Mouse (Mus musculus): Measurements from ENCODE around the gene Porcn. TPM values are rescaled to one million over a fixed set of nuclear protein-coding genes. Genes with fewer than 3 reads are reported as not detected.
A peak's percentile ranks its signal among the peaks of the same experiment; 100 is the strongest.

The Porcn gene
- polyA plus RNA-seq, 1 experiment: 7.6 TPM

DNA sequence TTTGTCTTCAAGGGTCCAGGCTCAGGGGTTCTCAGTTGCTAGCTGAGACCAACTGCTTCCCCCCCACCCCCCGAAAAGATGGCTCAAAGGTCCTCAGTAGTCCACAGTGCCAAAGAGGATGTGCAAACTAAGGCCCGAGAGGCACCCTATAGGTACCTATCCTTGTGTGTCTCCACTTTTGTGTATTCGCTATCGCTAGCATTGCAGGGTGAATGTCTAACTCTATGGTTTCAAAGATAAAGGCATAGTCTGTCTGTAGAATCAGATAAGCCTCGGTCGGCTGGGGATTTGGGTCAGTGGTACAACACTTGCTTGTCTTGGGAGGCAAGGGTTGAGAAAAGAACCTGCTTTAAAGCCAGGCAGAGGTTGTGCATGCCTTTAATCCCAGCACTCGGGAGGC lies 17.1 kb upstream of the Porcn start:
- no peaks in the 10 kb centered on the region for H3K79me3 ChIP-seq (ENCODE audit: low read depth)
- TF ChIP-seq CEBPB (IDR thresholded peaks at IDR 0.05; ENCODE audit: low read depth) (no peak), MYOG (IDR thresholded peaks at IDR 0.05; ENCODE audit: control insufficient read depth, extremely low read depth, insufficient read length) (no peak), MYOD1 (IDR thresholded peaks at IDR 0.05; ENCODE audit: control insufficient read depth, insufficient read length, low read depth) (no peak), CTCF (IDR thresholded peaks at IDR 0.05; ENCODE audit: control insufficient read depth, insufficient read depth, insufficient read length) (no peak), FOSL1 (IDR thresholded peaks at IDR 0.05; ENCODE audit: insufficient read depth, low read length, poor library complexity, severe bottlenecking) (no peak), MAX (IDR thresholded peaks at IDR 0.05) (no peak), USF1 (IDR thresholded peaks at IDR 0.05; ENCODE audit: low read depth) (no peak)
- no peaks in the 10 kb centered on the region for H3K36me3 ChIP-seq (ENCODE audit: control insufficient read depth, insufficient read depth)
- no peaks in the 10 kb centered on the region for H3K79me2 ChIP-seq (ENCODE audit: control insufficient read depth, insufficient read depth)
- H3K27me3 ChIP-seq (ENCODE audit: control insufficient read depth, insufficient read depth, insufficient read length): no peaks in the 10 kb centered on the region
- no peak overlapping the region for H3K4me3 ChIP-seq (ENCODE audit: insufficient read depth, poor library complexity, severe bottlenecking)
- H3ac ChIP-seq (ENCODE audit: control insufficient read depth, insufficient read length, low read depth): no peak overlapping the region

DNA sequence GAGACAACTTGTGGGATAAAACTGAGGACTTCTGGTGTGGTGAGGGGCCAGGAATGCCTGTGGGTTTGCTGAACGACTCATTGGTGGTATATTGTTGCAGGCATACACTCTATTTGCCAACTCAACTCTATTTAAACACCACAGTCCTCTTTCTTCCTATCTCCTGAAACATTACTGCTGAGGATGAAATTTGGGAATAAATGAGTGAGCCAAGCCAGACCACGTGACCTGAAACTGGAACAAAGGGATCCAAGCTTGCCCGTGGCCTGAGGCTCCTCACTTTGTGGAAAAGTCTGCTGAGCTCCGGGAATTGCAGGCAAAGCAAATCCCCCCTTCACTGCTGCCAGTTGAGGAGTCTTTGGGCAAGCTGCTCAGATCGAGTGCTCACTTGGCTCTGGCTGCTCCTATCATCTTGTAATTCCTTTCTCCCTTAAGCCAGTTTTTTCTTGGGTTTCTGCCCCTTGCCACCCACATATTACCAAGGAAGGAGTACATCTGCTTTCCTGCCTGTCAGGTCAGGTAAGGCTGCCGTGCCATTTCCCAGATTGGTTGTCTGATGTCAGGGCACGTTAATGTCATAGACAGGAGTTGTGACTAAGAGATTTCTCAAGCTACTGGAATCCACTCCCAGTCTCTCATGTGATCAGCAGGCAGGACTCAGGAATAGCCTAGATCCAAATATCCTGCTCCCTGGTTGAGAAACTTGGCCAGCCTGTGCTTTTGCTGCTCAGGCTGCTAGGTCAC lies 16.5 kb upstream of the Porcn start:
- no peaks in the 10 kb centered on the region for H3K36me3 ChIP-seq (ENCODE audit: control insufficient read depth, insufficient read depth)
- no peaks in the 10 kb centered on the region for H3K79me2 ChIP-seq (ENCODE audit: control insufficient read depth, insufficient read depth)
- peak; percentile 89 for TF ChIP-seq USF1 (IDR thresholded peaks at IDR 0.05; ENCODE audit: low read depth)
- TF ChIP-seq FOSL1 (IDR thresholded peaks at IDR 0.05; ENCODE audit: insufficient read depth, low read length, poor library complexity, severe bottlenecking): no peak
- TF ChIP-seq CTCF (IDR thresholded peaks at IDR 0.05; ENCODE audit: control insufficient read depth, insufficient read depth, insufficient read length): no peak
- no peak for TF ChIP-seq MYOD1 (IDR thresholded peaks at IDR 0.05; ENCODE audit: control insufficient read depth, insufficient read length, low read depth)
- no peak for TF ChIP-seq MAX (IDR thresholded peaks at IDR 0.05)
- no peak for TF ChIP-seq MYOG (IDR thresholded peaks at IDR 0.05; ENCODE audit: control insufficient read depth, extremely low read depth, insufficient read length)
- no peak for TF ChIP-seq CEBPB (IDR thresholded peaks at IDR 0.05; ENCODE audit: low read depth)
- peak overlapping the region; percentile 4 for H3ac ChIP-seq (ENCODE audit: control insufficient read depth, insufficient read length, low read depth)
- no peaks in the 10 kb centered on the region for H3K27me3 ChIP-seq (ENCODE audit: control insufficient read depth, insufficient read depth, insufficient read length)
- H3K79me3 ChIP-seq (ENCODE audit: low read depth): no peaks in the 10 kb centered on the region
- no peak overlapping the region for H3K4me3 ChIP-seq (ENCODE audit: insufficient read depth, poor library complexity, severe bottlenecking)

GRCm38 (mm10) chrX:8222296-8222677 lies 16.0 kb upstream of the Porcn start:
- TF ChIP-seq CTCF (IDR thresholded peaks at IDR 0.05; ENCODE audit: control insufficient read depth, insufficient read depth, insufficient read length) (no peak), CEBPB (IDR thresholded peaks at IDR 0.05; ENCODE audit: low read depth) (no peak), MYOG (IDR thresholded peaks at IDR 0.05; ENCODE audit: control insufficient read depth, extremely low read depth, insufficient read length) (no peak), USF1 (IDR thresholded peaks at IDR 0.05; ENCODE audit: low read depth) (no peak), MAX (IDR thresholded peaks at IDR 0.05) (no peak), FOSL1 (IDR thresholded peaks at IDR 0.05; ENCODE audit: insufficient read depth, low read length, poor library complexity, severe bottlenecking) (no peak), MYOD1 (IDR thresholded peaks at IDR 0.05; ENCODE audit: control insufficient read depth, insufficient read length, low read depth) (no peak)
- Histone ChIP-seq H3K4me3 (ENCODE audit: insufficient read depth, poor library complexity, severe bottlenecking) (no peak overlapping the region), H3K79me3 (ENCODE audit: low read depth) (no peaks in the 10 kb centered on the region), H3K27me3 (ENCODE audit: control insufficient read depth, insufficient read depth, insufficient read length) (no peaks in the 10 kb centered on the region), H3ac (ENCODE audit: control insufficient read depth, insufficient read length, low read depth) (no peak overlapping the region), H3K36me3 (ENCODE audit: control insufficient read depth, insufficient read depth) (no peaks in the 10 kb centered on the region), H3K79me2 (ENCODE audit: control insufficient read depth, insufficient read depth) (no peaks in the 10 kb centered on the region)

- Histone ChIP-seq H3ac (ENCODE audit: control insufficient read depth, insufficient read length, low read depth) (no peak overlapping the region), H3K4me3 (ENCODE audit: insufficient read depth, poor library complexity, severe bottlenecking) (no peak overlapping the region), H3K79me2 (ENCODE audit: control insufficient read depth, insufficient read depth) (no peaks in the 10 kb centered on the region), H3K79me3 (ENCODE audit: low read depth) (no peaks in the 10 kb centered on the region), H3K36me3 (ENCODE audit: control insufficient read depth, insufficient read depth) (no peaks in the 10 kb centered on the region), H3K27me3 (ENCODE audit: control insufficient read depth, insufficient read depth, insufficient read length) (no peaks in the 10 kb centered on the region)
- TF ChIP-seq CTCF (IDR thresholded peaks at IDR 0.05; ENCODE audit: control insufficient read depth, insufficient read depth, insufficient read length): no peak
- no peak for TF ChIP-seq FOSL1 (IDR thresholded peaks at IDR 0.05; ENCODE audit: insufficient read depth, low read length, poor library complexity, severe bottlenecking)
- no peak for TF ChIP-seq MYOG (IDR thresholded peaks at IDR 0.05; ENCODE audit: control insufficient read depth, extremely low read depth, insufficient read length)
- no peak for TF ChIP-seq MYOD1 (IDR thresholded peaks at IDR 0.05; ENCODE audit: control insufficient read depth, insufficient read length, low read depth)
Observed at GRCm38 (mm10) chrX:8219651-8220050, 13.3 kb upstream of the Porcn start.

- Histone ChIP-seq H3K36me3 (ENCODE audit: control insufficient read depth, insufficient read depth) (no peaks in the 10 kb centered on the region), H3K79me2 (ENCODE audit: control insufficient read depth, insufficient read depth) (no peaks in the 10 kb centered on the region), H3K4me3 (ENCODE audit: insufficient read depth, poor library complexity, severe bottlenecking) (no peak overlapping the region), H3K79me3 (ENCODE audit: low read depth) (no peaks in the 10 kb centered on the region), H3ac (ENCODE audit: control insufficient read depth, insufficient read length, low read depth) (no peak overlapping the region), H3K27me3 (ENCODE audit: control insufficient read depth, insufficient read depth, insufficient read length) (no peaks in the 10 kb centered on the region)
- TF ChIP-seq MYOD1 (IDR thresholded peaks at IDR 0.05; ENCODE audit: control insufficient read depth, insufficient read length, low read depth) (no peak), CEBPB (IDR thresholded peaks at IDR 0.05; ENCODE audit: low read depth) (no peak)
Observed at GRCm38 (mm10) chrX:8218114-8218513, 11.8 kb upstream of the Porcn start.

- TF ChIP-seq FOSL1 (IDR thresholded peaks at IDR 0.05; ENCODE audit: insufficient read depth, low read length, poor library complexity, severe bottlenecking): no peak
Observed at GRCm38 (mm10) chrX:8217383-8217782, 11.1 kb upstream of the Porcn start.

More at GRCm38 (mm10) chrX:8217383-8217782, 11.1 kb upstream of the Porcn start:
- Histone ChIP-seq H3K36me3 (ENCODE audit: control insufficient read depth, insufficient read depth) (no peaks in the 10 kb centered on the region), H3ac (ENCODE audit: control insufficient read depth, insufficient read length, low read depth) (no peak overlapping the region), H3K27me3 (ENCODE audit: control insufficient read depth, insufficient read depth, insufficient read length) (no peaks in the 10 kb centered on the region), H3K79me3 (ENCODE audit: low read depth) (no peaks in the 10 kb centered on the region), H3K4me3 (ENCODE audit: insufficient read depth, poor library complexity, severe bottlenecking) (no peak overlapping the region), H3K79me2 (ENCODE audit: control insufficient read depth, insufficient read depth) (no peaks in the 10 kb centered on the region)

Data from C2C12 (cell line).